In the genomic region with DNA sequence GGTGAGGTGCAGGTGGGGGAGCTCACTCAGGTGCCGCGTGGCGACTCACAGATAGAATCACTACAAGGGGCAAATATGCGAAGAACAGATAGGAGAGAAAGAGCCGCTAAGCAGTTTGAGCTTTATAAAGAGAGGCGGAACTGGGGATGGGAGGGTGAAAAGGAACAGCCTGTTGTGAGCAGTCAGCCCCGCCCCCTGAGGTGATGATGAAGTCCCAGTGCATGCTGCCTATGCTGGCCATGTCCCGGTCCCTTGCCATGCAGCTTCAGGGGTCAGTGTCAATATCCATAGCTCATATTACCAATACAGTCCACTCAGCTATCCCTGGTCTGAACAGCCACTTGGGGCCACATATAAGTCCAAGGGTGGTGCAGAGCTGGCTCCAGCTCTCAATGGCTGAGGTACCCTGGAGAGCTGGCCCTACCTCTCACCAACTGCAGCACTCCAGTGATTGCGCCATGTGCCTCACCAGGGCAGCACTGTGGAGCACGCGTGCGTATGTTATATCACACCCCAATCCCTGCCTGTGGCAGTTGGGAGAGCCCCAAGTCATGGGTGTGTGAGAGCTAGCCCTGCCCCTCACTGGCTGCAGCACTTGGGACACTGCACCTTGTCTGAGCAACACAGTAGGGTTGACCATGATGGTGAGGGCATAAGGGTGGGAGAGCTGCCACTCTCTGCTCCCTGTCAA, we compare ENCODE assay signal across 22 mouse cellular contexts. TPM values are rescaled to one million over a fixed set of nuclear protein-coding genes. Genes with fewer than 3 reads are reported as not detected.
DNase-seq lines count a peak whose midpoint lies in the region; ATAC-seq and TF ChIP-seq lines count a peak whose summit lies in the region.
"Had no signal": no experiment of that assay in that cellular context is flagged by ENCODE, and none has a peak within 500 bp of the region (broad histone marks: within the 10 kb centered on the region; RNA-seq: fewer than 3 reads in every experiment).

No protein-coding gene starts in this region.

- H3K27me3 ChIP-seq in limb, embryonic 12.5 days = no peaks in the 10 kb centered on the region
- no peaks in the 10 kb centered on the region for H3K27me3 ChIP-seq in limb, embryonic 10.5 days (ENCODE audit: low read depth, poor library complexity, severe bottlenecking)
- H3K27me3 ChIP-seq in ES-Bruce4 (ENCODE audit: control insufficient read depth, insufficient read depth, low read length, poor library complexity, severe bottlenecking) = no peaks in the 10 kb centered on the region
- H3K27me3 ChIP-seq in intestine, postnatal 0 days (replicated peaks; ENCODE audit: control insufficient read depth, insufficient read depth, low read length) = no peaks in the 10 kb centered on the region
- H3K27me3 ChIP-seq: embryonic facial prominence, embryonic 13.5 days; liver, embryonic 13.5 days; midbrain, embryonic 12.5 days had no signal

- no peaks in the 10 kb centered on the region for H3K9me3 ChIP-seq in limb, embryonic 12.5 days
- H3K9me3 ChIP-seq in limb, embryonic 10.5 days (replicated peaks) = no peaks in the 10 kb centered on the region
- no peaks in the 10 kb centered on the region for H3K9me3 ChIP-seq in ES-Bruce4 (replicated peaks; ENCODE audit: control insufficient read depth, insufficient read depth, low read length, poor library complexity, severe bottlenecking)
- no peaks in the 10 kb centered on the region for H3K9me3 ChIP-seq in intestine, postnatal 0 days (ENCODE audit: control insufficient read depth)
- H3K9me3 ChIP-seq: embryonic facial prominence, embryonic 13.5 days; liver, embryonic 13.5 days; midbrain, embryonic 12.5 days had no signal

- no peak for TF ChIP-seq CTCF in ES-Bruce4 (IDR thresholded peaks at IDR 0.05; ENCODE audit: low read depth, low read length)
- TF ChIP-seq CTCF in intestine, postnatal 0 days (IDR thresholded peaks at IDR 0.05; ENCODE audit: low read depth) = no peak

- no peak overlapping the region for H3K4me3 ChIP-seq in limb, embryonic 12.5 days (replicated peaks)
- no peak overlapping the region for H3K4me3 ChIP-seq in limb, embryonic 10.5 days
- peak overlapping the region; percentile 41 for H3K4me3 ChIP-seq in ES-Bruce4 (ENCODE audit: low read depth, low read length)
- H3K4me3 ChIP-seq in intestine, postnatal 0 days (ENCODE audit: low read depth, low read length) = peak overlapping the region; percentile 24
- H3K4me3 ChIP-seq: embryonic facial prominence, embryonic 13.5 days; left cerebral cortex, adult 2 months; liver, embryonic 13.5 days; midbrain, embryonic 12.5 days had no signal

- TF ChIP-seq EP300 in ES-Bruce4 (IDR thresholded peaks at IDR 0.05; ENCODE audit: insufficient read depth, low read depth, low read length) = no peak

- peaks cover 21% of the 10 kb centered on the region for H3K4me1 ChIP-seq in limb, embryonic 12.5 days (replicated peaks)
- H3K4me1 ChIP-seq in limb, embryonic 10.5 days = peaks cover 38% of the 10 kb centered on the region
- H3K4me1 ChIP-seq in ES-Bruce4 (ENCODE audit: control insufficient read depth, insufficient read depth, low read length) = peaks cover 1% of the 10 kb centered on the region
- no peaks in the 10 kb centered on the region for H3K4me1 ChIP-seq in intestine, postnatal 0 days (replicated peaks; ENCODE audit: control insufficient read depth, insufficient read depth, low read length)
- H3K4me1 ChIP-seq: liver, embryonic 13.5 days had no signal

- no peak overlapping the region for H3K9ac ChIP-seq in limb, embryonic 12.5 days (replicated peaks)
- no peak overlapping the region for H3K9ac ChIP-seq in ES-Bruce4 (ENCODE audit: low read depth, poor library complexity, severe bottlenecking)
- peak overlapping the region; percentile 17; the same call in 1 of the 2 replicates for H3K9ac ChIP-seq in intestine, postnatal 0 days (ENCODE audit: low read depth, low read length)
- H3K9ac ChIP-seq: embryonic facial prominence, embryonic 13.5 days; hindbrain, embryonic 14.5 days; liver, embryonic 13.5 days; lung, embryonic 14.5 days; midbrain, embryonic 12.5 days had no signal

- H3K27ac ChIP-seq in limb, embryonic 12.5 days = no peak overlapping the region
- no peak overlapping the region for H3K27ac ChIP-seq in limb, embryonic 10.5 days
- H3K27ac ChIP-seq in ES-Bruce4 (ENCODE audit: insufficient read depth, low read length) = no peak overlapping the region
- no peak overlapping the region for H3K27ac ChIP-seq in intestine, postnatal 0 days (ENCODE audit: low read depth, low read length)
- H3K27ac ChIP-seq: embryonic facial prominence, embryonic 13.5 days; hindbrain, embryonic 14.5 days; left cerebral cortex, adult 2 months; liver, embryonic 13.5 days; macrophage; midbrain, embryonic 12.5 days had no signal

- DNase-seq in heart, adult 11 months = peak; percentile 83
- no peak for DNase-seq in heart, adult 9 months (ENCODE audit: low spot score in 2 of 2)
- no peak for DNase-seq in limb, embryonic 10.5 days (ENCODE audit: low spot score)
- no peak for DNase-seq in layer of hippocampus, postnatal 36 days
- no peak for DNase-seq in embryo, embryonic 10.5 days (ENCODE audit: low spot score)
- DNase-seq: cerebellum, adult 2 months; kidney, adult 9 months; kidney, postnatal 36 days; liver, embryonic 13.5 days; lung, embryonic 14.5 days; right cerebral cortex, postnatal 4 days; thymus, postnatal 25 days had no signal

- no peaks in the 10 kb centered on the region for H3K36me3 ChIP-seq in limb, embryonic 12.5 days
- no peaks in the 10 kb centered on the region for H3K36me3 ChIP-seq in limb, embryonic 10.5 days
- H3K36me3 ChIP-seq in ES-Bruce4 (ENCODE audit: control insufficient read depth, insufficient read depth, low read length, poor library complexity, severe bottlenecking) = no peaks in the 10 kb centered on the region
- no peaks in the 10 kb centered on the region for H3K36me3 ChIP-seq in intestine, postnatal 0 days (ENCODE audit: control insufficient read depth, insufficient read depth)
- H3K36me3 ChIP-seq: embryonic facial prominence, embryonic 13.5 days; liver, embryonic 13.5 days; midbrain, embryonic 12.5 days had no signal

- TF ChIP-seq POLR2A in ES-Bruce4 (IDR thresholded peaks at IDR 0.05; ENCODE audit: insufficient read depth, low read length) = no peak

- H3K4me2 ChIP-seq in limb, embryonic 12.5 days = peak overlapping the region; percentile 15; the same call in 1 of the 2 replicates
- H3K4me2 ChIP-seq in intestine, postnatal 0 days (replicated peaks; ENCODE audit: low read depth) = peak overlapping the region; percentile 60
- H3K4me2 ChIP-seq: embryonic facial prominence, embryonic 13.5 days; hindbrain, embryonic 14.5 days; liver, embryonic 13.5 days; lung, embryonic 14.5 days; midbrain, embryonic 12.5 days had no signal

- WGBS in limb, embryonic 12.5 days = 67% methylated on average over 12 of the region's 12 CpGs
- 69% methylated on average over 12 of the region's 12 CpGs for WGBS in limb, embryonic 10.5 days
- WGBS in intestine, postnatal 0 days = 46% methylated on average over 12 of the region's 12 CpGs

- no peak for ATAC-seq in limb, embryonic 12.5 days (ENCODE audit: insufficient number of reproducible peaks, insufficient read depth, low FRiP score, low TSS enrichment, low read depth)
- peak; percentile 53; the same call in 1 of the 2 replicates for ATAC-seq in intestine, postnatal 0 days
- ATAC-seq: forebrain, embryonic 16.5 days had no signal

RNA-seq across cellular contexts. Expression of a gene that starts 42.0 kb away (rescaled TPM):
- 118 and 137 TPM in 2 replicates for polyA plus RNA-seq in limb, embryonic 12.5 days (2016; fragmentation: Nextera tagmentation; extraction: Ambion mirVana)
- 60.1 and 64.6 TPM in 2 replicates for polyA plus RNA-seq in limb, embryonic 10.5 days (2016; fragmentation: Nextera tagmentation; extraction: Ambion mirVana)
- polyA plus RNA-seq in ES-Bruce4 (2011; ENCODE audit: insufficient read depth, insufficient read length, low read depth, missing spikeins) = 45.8 and 47.9 TPM in 2 replicates
- polyA plus RNA-seq in intestine, postnatal 0 days (2015; fragmentation: Nextera tagmentation; extraction: Ambion mirVana) = 43.7 and 47.7 TPM in 2 replicates
- 100 to 1,000 TPM; 679 to 727 TPM for total RNA-seq in layer of hippocampus, postnatal 36 days (2021)
- total RNA-seq: common myeloid progenitor, adult 5-6 weeks had no signal

Comparison
In these comparisons a context has a peak if more than half of its experiments do, and no peak if none do; other contexts are left out.
1. H3K4me3 ChIP-seq: peak in ES-Bruce4 (single experiment) and intestine, postnatal 0 days (single experiment); none in limb, embryonic 12.5 days (single experiment) and limb, embryonic 10.5 days (single experiment).